Mouse (Mus musculus): ENCODE results near the gene Synrg. TPM values are rescaled to one million over a fixed set of nuclear protein-coding genes. Genes with fewer than 3 reads are reported as not detected.

Synrg gene
- polyA plus RNA-seq, 1 experiment = 10.5 TPM

GRCm38 (mm10) chr11:84067720-84068190 lies 103.5 kb downstream of the Synrg start:
- WGBS = 2% methylated on average over 21 of the region's 21 CpGs
- DNase-seq (ENCODE audit: low read depth, low spot score) = no peak

- WGBS = 2% methylated on average over 63 of the region's 63 CpGs
- DNase-seq (ENCODE audit: low read depth, low spot score) = no peak
Measured at GRCm38 (mm10) chr11:84068191-84069033, 104.2 kb downstream of the Synrg start.

GRCm38 (mm10) chr11:84069034-84069370 lies 104.8 kb downstream of the Synrg start, which contains the start of gene Dusp14:
Dusp14 (minus strand) TSS chr11:84069261.
- WGBS = 47% methylated on average over 11 of the region's 11 CpGs
- DNase-seq (ENCODE audit: low read depth, low spot score) = no peak

GRCm38 (mm10) chr11:84072904-84073651 lies 108.8 kb downstream of the Synrg start:
- no peak for DNase-seq (ENCODE audit: low read depth, low spot score)

GRCm38 (mm10) chr11:84073816-84074764 lies 109.9 kb downstream of the Synrg start:
- DNase-seq (ENCODE audit: low read depth, low spot score) = no peak

More at GRCm38 (mm10) chr11:84072904-84073651, 108.8 kb downstream of the Synrg start:
- 54% methylated on average over 9 of the region's 9 CpGs for WGBS

GRCm38 (mm10) chr11:84077008-84077407 lies 112.8 kb downstream of the Synrg start:
- no peak for DNase-seq (ENCODE audit: low read depth, low spot score)
- 72% methylated on average over 2 of the region's 2 CpGs for WGBS

More at GRCm38 (mm10) chr11:84073816-84074764, 109.9 kb downstream of the Synrg start:
- 16% methylated on average over 7 of the region's 7 CpGs for WGBS

GRCm38 (mm10) chr11:84078601-84079000 lies 114.4 kb downstream of the Synrg start:
- no peak for DNase-seq (ENCODE audit: low read depth, low spot score)
- WGBS = 81% methylated on average over 9 of the region's 9 CpGs

- 89% methylated on average over 11 of the region's 11 CpGs for WGBS
- no peak for DNase-seq (ENCODE audit: low read depth, low spot score)
Measured at GRCm38 (mm10) chr11:84079361-84079760, 115.1 kb downstream of the Synrg start.

GRCm38 (mm10) chr11:84079887-84080286 lies 115.7 kb downstream of the Synrg start:
- DNase-seq (ENCODE audit: low read depth, low spot score) = no peak
- 57% methylated on average over 4 of the region's 4 CpGs for WGBS

- DNase-seq (ENCODE audit: low read depth, low spot score) = no peak
- 74% methylated on average over 3 of the region's 3 CpGs for WGBS
Measured at GRCm38 (mm10) chr11:84080327-84080726, 116.1 kb downstream of the Synrg start.

GRCm38 (mm10) chr11:84081901-84082300 lies 117.7 kb downstream of the Synrg start:
- WGBS = 95% methylated on average over 5 of the region's 5 CpGs
- no peak for DNase-seq (ENCODE audit: low read depth, low spot score)

- 90% methylated on average over 8 of the region's 8 CpGs for WGBS
- no peak for DNase-seq (ENCODE audit: low read depth, low spot score)
Measured at GRCm38 (mm10) chr11:84090572-84090971, 126.3 kb downstream of the Synrg start.

Other genes with a start within 250 kb of the Synrg start
- gene Wfdc21, start 217.5 kb upstream of the Synrg start, polyA plus RNA-seq (2012; rRNA removed) = 0.86 and 2.0 TPM in 2 replicates
- gene Heatr6, start 210.7 kb upstream of the Synrg start, polyA plus RNA-seq (2012; rRNA removed) = 12.1 and 24.6 TPM in 2 replicates
- 14.4 and 17.7 TPM in 2 replicates for gene Hnf1b, start 114.4 kb upstream of the Synrg start, polyA plus RNA-seq (2012; rRNA removed)
- 4.2 and 5.5 TPM in 2 replicates for gene Ddx52, start 22.4 kb upstream of the Synrg start, polyA plus RNA-seq (2012; rRNA removed)
- 4.7 and 6.7 TPM in 2 replicates for gene Dusp14, start 104.8 kb downstream of the Synrg start, polyA plus RNA-seq (2012; rRNA removed)
- 4.0 and 4.4 TPM in 2 replicates for gene Tada2a, start 165.2 kb downstream of the Synrg start, polyA plus RNA-seq (2012; rRNA removed)
- 7.8 and 15.9 TPM in 2 replicates for gene Acaca, start 165.2 kb downstream of the Synrg start, polyA plus RNA-seq (2012; rRNA removed)
- 10.4 and 24.1 TPM in 2 replicates for gene Gm11437, start 203.0 kb downstream of the Synrg start, polyA plus RNA-seq (2012; rRNA removed)